Mouse (Mus musculus) lung, adult 2 months (tissue): ENCODE results near the gene Fbln2.

Experiments used
- CTCF ChIP-seq: fragments of 200-500 bp; IDR thresholded peaks from 2 replicates; pipeline ENCODE4 v1.5.1; 2011; ENCODE audit warnings: mild to moderate bottlenecking, low read length, control low read depth; ENCODE audit not compliant: insufficient read depth
- POLR2A ChIP-seq: fragments of 200-500 bp; IDR thresholded peaks from 2 replicates; pipeline ENCODE4 v1.6.1; 2011; ENCODE audit warnings: low read depth, mild to moderate bottlenecking, control low read depth, low read length, borderline replicate concordance; ENCODE audit errors: extremely low read depth

- TF ChIP-seq CTCF = no peak
- TF ChIP-seq POLR2A = no peak
Observed at GRCm38 (mm10) chr6:91200429-91201188, 11.6 kb upstream of the Fbln2 start.
